Mouse (Mus musculus) myocyte (in vitro differentiated cells): ENCODE measurements at regions not wholly inside any gene's neighbourhood (a gene's known extent, or its start where the extent isn't known, plus 50 kb on each side); places are given as distances from the start of the nearest gene placed in this dataset.

Source experiments
- CEBPB ChIP-seq: IDR thresholded peaks from 2 replicates; pipeline ENCODE4 v1.6.1; 2011; ENCODE audit warnings: mild to moderate bottlenecking, moderate library complexity; ENCODE audit not compliant: poor library complexity, insufficient read depth, severe bottlenecking
- MYOG ChIP-seq, 3 experiments: IDR thresholded peaks; one replicate each; pipeline ENCODE4 v1.6.1; 2011; ENCODE audit warnings: control low read depth in 2 of 3, low read depth in 2 of 3, mild to moderate bottlenecking in 2 of 3; ENCODE audit not compliant: insufficient read length in 2 of 3, control insufficient read depth in 1 of 3, insufficient read depth in 1 of 3
- POLR2A ChIP-seq: IDR thresholded peaks from one replicate; pipeline ENCODE4 v1.6.1; 2011; ENCODE audit warnings: low read depth, mild to moderate bottlenecking, control low read depth, moderate library complexity; ENCODE audit not compliant: insufficient read length
- POLR2AphosphoS2 ChIP-seq: IDR thresholded peaks from one replicate; pipeline ENCODE4 v1.6.1; 2011; ENCODE audit warnings: low read depth, control low read depth; ENCODE audit not compliant: insufficient read length
- REST ChIP-seq: IDR thresholded peaks from one replicate; pipeline ENCODE4 v1.6.1; 2011; ENCODE audit warnings: mild to moderate bottlenecking, control low read depth, moderate library complexity; ENCODE audit not compliant: insufficient read depth, insufficient read length

GRCm38 (mm10) chr16:24137266-24138033 is 148.8 kb upstream of the Bcl6 start:
- TF ChIP-seq POLR2A = no peak
- TF ChIP-seq CEBPB = no peak
- no peak for TF ChIP-seq POLR2AphosphoS2
- no peak for TF ChIP-seq MYOG (IDR thresholded peaks at IDR 0.05; ENCODE audit: control insufficient read depth in 1 of 3, insufficient read depth in 1 of 3, insufficient read length in 2 of 3, low read depth in 2 of 3)
- TF ChIP-seq REST = no peak
